Mouse (Mus musculus): Measurements from ENCODE around the gene Nr4a1. TPM values are rescaled to one million over a fixed set of nuclear protein-coding genes. Genes with fewer than 3 reads are reported as not detected.

Gene Nr4a1
- total RNA-seq (2021), result 10 to 100 TPM; 22.5 to 23.1 TPM
- long read RNA-seq, experiment 1, partial matches to known transcripts, result 3 of 16 reads
- long read RNA-seq, experiment 1, other reads (novel, unspliced or antisense), result 6 of 16 reads
- long read RNA-seq, experiment 2, partial matches to known transcripts, result 14 of 22 reads
- long read RNA-seq, experiment 2, other reads (novel, unspliced or antisense), result 2 of 22 reads

GRCm38 (mm10) chr15:101253886-101254795 lies at the start of gene Nr4a1:
Gene Nr4a1 (plus strand): TSS chr15:101254269.
- DNase-seq, result peak; percentile 77

- no peak for DNase-seq
Observed at GRCm38 (mm10) chr15:101204781-101205180, 49.3 kb upstream of the Nr4a1 start.

GRCm38 (mm10) chr15:101210228-101210627 lies 43.8 kb upstream of the Nr4a1 start:
- peak; percentile 69 for DNase-seq

GRCm38 (mm10) chr15:101210998-101211613 lies 43.0 kb upstream of the Nr4a1 start:
- DNase-seq, result no peak

- DNase-seq, result peak; percentile 60
Observed at GRCm38 (mm10) chr15:101212435-101212834, 41.6 kb upstream of the Nr4a1 start.

- no peak for DNase-seq
Observed at GRCm38 (mm10) chr15:101215136-101215535, 38.9 kb upstream of the Nr4a1 start.

GRCm38 (mm10) chr15:101216036-101216435 lies 38.0 kb upstream of the Nr4a1 start:
- no peak for DNase-seq

GRCm38 (mm10) chr15:101220905-101221297 lies 33.2 kb upstream of the Nr4a1 start:
- no peak for DNase-seq

GRCm38 (mm10) chr15:101221298-101222104 lies 32.6 kb upstream of the Nr4a1 start:
- peak; percentile 94 for DNase-seq

- no peak for DNase-seq
Observed at GRCm38 (mm10) chr15:101222897-101223482, 31.1 kb upstream of the Nr4a1 start.

- DNase-seq, result no peak
Observed at GRCm38 (mm10) chr15:101223596-101223995, 30.5 kb upstream of the Nr4a1 start.

- DNase-seq, result peak; percentile 90
Observed at GRCm38 (mm10) chr15:101224006-101224906, 29.8 kb upstream of the Nr4a1 start, which contains the start of gene Grasp. Gene Grasp (plus strand): TSS chr15:101224188.

- DNase-seq, result no peak
Observed at GRCm38 (mm10) chr15:101224977-101225376, 29.1 kb upstream of the Nr4a1 start.

- DNase-seq, result peak; percentile 69
Observed at GRCm38 (mm10) chr15:101227971-101228370, 26.1 kb upstream of the Nr4a1 start.

- peak; percentile 71 for DNase-seq
Observed at GRCm38 (mm10) chr15:101228866-101229590, 25.0 kb upstream of the Nr4a1 start.

GRCm38 (mm10) chr15:101230503-101230902 lies 23.6 kb upstream of the Nr4a1 start:
- no peak for DNase-seq

GRCm38 (mm10) chr15:101230995-101231647 lies 22.9 kb upstream of the Nr4a1 start:
- no peak for DNase-seq

GRCm38 (mm10) chr15:101231648-101232180 lies 22.4 kb upstream of the Nr4a1 start:
- DNase-seq, result no peak

GRCm38 (mm10) chr15:101232607-101233006 lies 21.5 kb upstream of the Nr4a1 start:
- DNase-seq, result no peak
